Mouse (Mus musculus) megakaryocyte, embryonic 14.5 days (primary cell): ENCODE data around the gene Adm2. TPM values are rescaled to one million over a fixed set of nuclear protein-coding genes. Genes with fewer than 3 reads are reported as not detected.

Experiments used
- H3K27me3 ChIP-seq: replicated peaks from 2 replicates; pipeline ENCODE3; 2012; ENCODE audit warnings: inconsistent platforms
- H3K36me3 ChIP-seq: replicated peaks from 2 replicates; pipeline ENCODE3; 2012; ENCODE audit warnings: low read length, inconsistent platforms, mixed read lengths
- H3K4me1 ChIP-seq: 2 replicates; pipeline ENCODE4 v1.6.1; 2012; ENCODE audit warnings: inconsistent platforms
- H3K4me3 ChIP-seq: replicated peaks from 2 replicates; pipeline ENCODE3; 2012; ENCODE audit warnings: moderate library complexity, mild to moderate bottlenecking, inconsistent platforms
- H3K9me3 ChIP-seq: 2 replicates; pipeline ENCODE4 v1.6.1; 2012; ENCODE audit warnings: inconsistent platforms
- FLI1 ChIP-seq: IDR thresholded peaks from 2 replicates; pipeline ENCODE4 v1.6.1; 2012; ENCODE audit warnings: low read length, inconsistent platforms, mixed read lengths
- GATA1 ChIP-seq: IDR thresholded peaks from 3 replicates; pipeline ENCODE4 v1.6.1; 2012; ENCODE audit warnings: mixed read lengths, low read length, inconsistent platforms, borderline replicate concordance
- polyA plus RNA-seq: library from polyadenylated mRNA; stranded (reverse); fragments of >175 nt; gene quantifications from 2 replicates; pipeline ENCODE4 v1.2.3, GENCODE M21; 2012; ENCODE audit warnings: low replicate concordance; ENCODE audit not compliant: insufficient read depth

The Adm2 gene
- polyA plus RNA-seq, 1 experiment: 4.0 TPM

DNA sequence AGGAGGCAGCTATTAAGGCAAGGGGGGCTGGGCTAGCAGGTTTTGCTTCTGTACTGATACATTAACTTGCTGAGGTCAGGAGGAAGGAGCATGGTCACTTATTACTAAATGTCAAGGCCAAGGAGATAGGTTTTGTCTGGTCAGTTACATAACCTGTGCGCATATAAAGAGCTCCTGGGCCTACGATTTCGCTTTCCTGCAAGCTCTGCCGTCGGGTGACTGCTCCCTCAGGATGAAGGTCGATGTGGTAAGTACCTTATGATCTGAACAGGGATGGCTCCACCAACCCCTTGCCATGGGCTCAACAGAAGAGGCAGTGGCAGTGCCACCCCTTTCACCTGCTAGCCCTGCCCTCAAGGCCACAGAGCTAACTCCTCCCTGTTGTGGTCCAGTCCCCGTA is 11.8 kb downstream of the Adm2 start, which contains the start of gene Miox:
Gene Miox (plus strand): TSS at position 128 of the 400 bp plus-strand sequence.
- no peaks in the 10 kb centered on the region for H3K9me3 ChIP-seq

DNA sequence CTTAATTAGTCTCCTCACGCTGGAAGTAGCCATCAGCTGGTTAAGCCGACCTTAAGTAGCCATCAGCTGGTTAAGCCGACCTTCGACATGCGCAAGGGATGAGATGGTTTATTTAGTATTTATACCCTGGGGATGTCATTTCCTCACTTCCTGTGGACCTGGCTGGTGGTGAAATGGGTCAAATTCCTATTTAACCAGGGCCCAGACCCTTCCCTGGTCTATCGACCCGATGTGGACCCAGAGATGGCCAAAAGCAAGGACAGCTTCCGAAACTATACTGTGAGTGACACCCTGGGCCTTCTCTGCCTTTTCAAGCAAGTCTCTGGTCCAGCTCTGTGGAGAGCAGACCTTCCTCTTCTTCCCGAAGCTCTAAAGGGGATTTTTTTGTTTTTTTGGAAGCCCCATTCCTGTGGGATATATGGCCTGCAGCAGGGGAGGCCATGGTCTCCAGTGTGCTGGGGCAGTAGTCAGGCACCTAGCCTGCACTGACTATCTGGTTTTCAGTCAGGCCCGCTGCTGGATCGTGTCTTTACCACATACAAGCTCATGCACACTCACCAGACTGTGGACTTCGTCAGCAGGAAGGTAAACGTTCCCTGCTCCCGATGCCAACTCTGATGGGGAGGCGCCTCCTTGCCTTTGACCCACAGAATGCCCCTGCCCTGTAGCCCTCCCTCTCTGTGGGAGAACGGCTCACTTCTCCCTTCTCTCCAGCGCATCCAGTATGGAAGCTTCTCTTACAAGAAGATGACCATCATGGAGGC is 12.4 kb downstream of the Adm2 start:
- Histone ChIP-seq H3K4me1 (peaks cover 6% of the 10 kb centered on the region; the same call in 1 of the 2 replicates), H3K27me3 (peaks cover 33% of the 10 kb centered on the region), H3K4me3 (no peak overlapping the region), H3K36me3 (no peaks in the 10 kb centered on the region), H3K9me3 (no peaks in the 10 kb centered on the region)
- TF ChIP-seq GATA1: no peak
- no peak for TF ChIP-seq FLI1

More for the DNA sequence above, 11.8 kb downstream of the Adm2 start, which contains the start of gene Miox:
- H3K4me1 ChIP-seq: no peaks in the 10 kb centered on the region
- H3K36me3 ChIP-seq: no peaks in the 10 kb centered on the region
- peaks cover 33% of the 10 kb centered on the region for H3K27me3 ChIP-seq
- TF ChIP-seq GATA1 (no peak), FLI1 (no peak)
- H3K4me3 ChIP-seq: no peak within 1 kb of the TSS

DNA sequence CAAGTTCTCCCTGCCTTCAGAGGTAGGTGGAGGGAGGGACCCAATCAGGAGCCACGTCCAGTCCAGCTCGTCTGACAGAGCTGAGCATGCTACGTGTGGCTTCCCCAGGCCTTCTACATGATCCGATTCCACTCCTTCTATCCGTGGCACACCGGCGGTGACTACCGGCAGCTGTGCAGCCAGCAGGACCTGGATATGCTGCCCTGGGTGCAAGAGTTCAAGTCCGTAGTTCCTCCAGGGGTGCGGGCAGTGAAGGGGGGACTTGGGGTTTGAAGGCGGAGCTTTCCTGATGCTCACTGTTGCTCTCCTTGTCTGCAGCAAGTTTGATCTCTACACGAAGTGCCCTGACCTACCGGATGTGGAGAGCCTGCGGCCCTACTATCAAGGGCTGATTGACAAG is 13.9 kb downstream of the Adm2 start:
- Histone ChIP-seq H3K36me3 (no peaks in the 10 kb centered on the region), H3K9me3 (no peaks in the 10 kb centered on the region), H3K4me3 (no peak overlapping the region), H3K4me1 (peaks cover 8% of the 10 kb centered on the region), H3K27me3 (peaks cover 36% of the 10 kb centered on the region)
- TF ChIP-seq FLI1 (no peak), GATA1 (no peak)

DNA sequence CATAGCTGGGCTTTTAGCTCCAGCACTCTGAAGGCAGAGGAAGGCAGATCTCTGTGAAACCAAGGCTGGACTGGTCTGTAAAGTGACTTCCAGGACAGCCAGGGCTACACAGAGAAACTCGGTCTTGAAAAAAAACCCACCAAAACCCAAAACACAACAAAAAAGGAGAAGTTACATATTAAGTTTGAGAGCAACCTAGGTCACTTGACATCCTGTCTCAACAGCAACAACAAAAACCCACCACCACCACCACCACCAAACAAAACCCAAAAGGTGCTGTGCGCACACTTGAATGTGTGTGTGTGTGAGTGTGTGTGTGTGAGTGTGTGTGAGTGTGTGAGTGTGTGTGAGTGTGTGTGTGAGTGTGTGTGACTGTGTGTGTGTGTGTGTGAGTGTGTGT is 17.2 kb downstream of the Adm2 start:
- TF ChIP-seq GATA1 (no peak), FLI1 (no peak)

GRCm38 (mm10) chr15:89340136-89340535 is 17.6 kb downstream of the Adm2 start:
- TF ChIP-seq FLI1 (no peak), GATA1 (no peak)
- H3K9me3 ChIP-seq: no peaks in the 10 kb centered on the region
- peaks cover 24% of the 10 kb centered on the region for H3K27me3 ChIP-seq
- no peaks in the 10 kb centered on the region for H3K36me3 ChIP-seq
- no peak overlapping the region for H3K4me3 ChIP-seq
- peaks cover 8% of the 10 kb centered on the region for H3K4me1 ChIP-seq

More for the DNA sequence above, 17.2 kb downstream of the Adm2 start:
- Histone ChIP-seq H3K9me3 (no peaks in the 10 kb centered on the region), H3K36me3 (no peaks in the 10 kb centered on the region), H3K27me3 (peaks cover 28% of the 10 kb centered on the region), H3K4me1 (peaks cover 8% of the 10 kb centered on the region), H3K4me3 (no peak overlapping the region)

GRCm38 (mm10) chr15:89341678-89342077 is 19.2 kb downstream of the Adm2 start:
- no peaks in the 10 kb centered on the region for H3K9me3 ChIP-seq
- TF ChIP-seq GATA1 (no peak), FLI1 (no peak)
- H3K4me1 ChIP-seq: peaks cover 8% of the 10 kb centered on the region
- H3K4me3 ChIP-seq: no peak overlapping the region
- no peaks in the 10 kb centered on the region for H3K36me3 ChIP-seq
- H3K27me3 ChIP-seq: peaks cover 11% of the 10 kb centered on the region

DNA sequence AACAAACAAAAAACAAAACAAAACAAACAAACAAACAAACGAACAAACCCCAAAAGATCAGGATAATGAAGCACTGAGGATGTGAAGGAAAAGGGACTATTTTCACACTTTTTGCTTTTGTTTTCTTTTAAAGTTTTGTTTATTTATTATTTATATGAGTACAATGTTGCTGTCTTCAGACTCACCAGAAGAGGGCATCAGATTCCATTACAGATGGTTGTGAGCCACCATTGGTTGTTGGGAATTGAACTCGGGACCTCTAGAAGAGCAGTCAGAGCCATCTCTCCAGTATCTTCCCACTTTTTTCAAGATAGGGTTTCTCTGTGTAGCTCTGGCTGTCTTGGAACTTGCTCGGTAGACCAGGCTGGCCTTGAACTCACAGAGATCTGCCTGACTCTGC is 20.8 kb downstream of the Adm2 start:
- Histone ChIP-seq H3K4me1 (peaks cover 17% of the 10 kb centered on the region), H3K27me3 (peaks cover 7% of the 10 kb centered on the region), H3K9me3 (no peaks in the 10 kb centered on the region), H3K4me3 (no peak overlapping the region), H3K36me3 (no peaks in the 10 kb centered on the region)
- TF ChIP-seq FLI1 (no peak), GATA1 (no peak)

DNA sequence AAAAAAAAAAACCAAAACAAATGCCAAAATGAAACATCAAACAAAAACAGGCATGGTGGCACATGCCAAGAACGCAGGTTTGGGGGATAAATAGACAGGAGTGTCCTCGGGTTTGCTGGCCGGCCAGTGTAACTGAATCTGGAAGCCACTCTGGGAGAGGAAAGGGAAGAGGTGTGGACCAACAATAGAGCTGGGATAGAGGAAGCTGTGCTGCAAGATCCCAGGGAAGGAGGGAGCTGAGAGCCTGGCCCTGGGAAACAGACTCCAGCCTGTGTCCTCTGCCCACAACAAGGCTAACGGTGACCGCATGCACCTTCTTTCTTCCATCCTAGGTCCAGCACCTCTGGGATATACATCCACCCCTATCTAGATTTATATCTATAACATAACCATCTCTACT is 27.9 kb downstream of the Adm2 start:
- peaks cover 47% of the 10 kb centered on the region for H3K36me3 ChIP-seq
- no peak for TF ChIP-seq FLI1
- no peak for TF ChIP-seq GATA1
- no peak overlapping the region for H3K4me3 ChIP-seq
- no peaks in the 10 kb centered on the region for H3K27me3 ChIP-seq
- no peaks in the 10 kb centered on the region for H3K9me3 ChIP-seq
- peaks cover 35% of the 10 kb centered on the region for H3K4me1 ChIP-seq

DNA sequence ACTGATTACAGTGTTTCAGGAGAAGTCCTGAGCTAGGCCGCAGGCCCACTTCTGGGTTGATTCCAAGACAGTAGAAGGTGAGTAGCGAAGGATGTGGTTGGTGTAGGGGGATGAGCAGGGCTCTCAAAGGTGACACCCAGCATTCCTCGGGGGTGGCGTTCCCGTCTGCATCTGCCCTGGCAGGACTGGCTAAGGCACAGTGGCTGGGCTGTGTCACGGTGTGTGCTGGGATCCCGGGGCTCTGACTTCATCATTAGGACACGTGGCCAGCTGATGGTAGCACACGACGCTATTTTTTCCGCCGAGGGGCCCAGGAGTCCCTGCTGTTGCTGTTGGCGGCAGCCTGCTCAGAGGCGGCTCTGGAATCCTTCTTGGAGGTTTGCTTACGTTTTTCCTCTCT is 28.8 kb downstream of the Adm2 start:
- TF ChIP-seq GATA1 (no peak), FLI1 (no peak)
- H3K4me1 ChIP-seq: peaks cover 35% of the 10 kb centered on the region
- no peaks in the 10 kb centered on the region for H3K27me3 ChIP-seq
- H3K4me3 ChIP-seq: no peak overlapping the region
- H3K9me3 ChIP-seq: no peaks in the 10 kb centered on the region
- peaks cover 47% of the 10 kb centered on the region for H3K36me3 ChIP-seq

DNA sequence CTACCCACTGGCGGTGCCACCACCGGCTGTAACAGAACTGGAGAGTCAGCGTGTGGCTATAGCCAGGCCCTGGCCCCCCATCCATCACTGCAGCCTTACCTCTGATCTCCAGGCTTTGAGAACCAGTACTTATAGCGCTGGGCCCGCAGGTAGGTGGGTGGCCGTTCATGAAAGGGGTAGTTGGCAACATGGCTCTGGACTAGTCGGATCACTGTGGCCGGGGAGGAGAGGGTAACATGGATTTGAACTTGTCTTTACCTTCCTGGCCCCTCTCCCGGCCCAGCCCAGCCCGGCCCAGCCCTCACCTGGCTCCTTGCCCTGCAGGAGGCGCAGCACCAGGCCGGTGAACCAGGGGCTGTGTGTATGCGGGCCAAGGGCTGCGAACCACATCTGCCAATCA is 29.5 kb downstream of the Adm2 start:
- Histone ChIP-seq H3K4me1 (peaks cover 36% of the 10 kb centered on the region), H3K36me3 (peaks cover 47% of the 10 kb centered on the region), H3K9me3 (no peaks in the 10 kb centered on the region), H3K27me3 (no peaks in the 10 kb centered on the region), H3K4me3 (no peak overlapping the region)
- TF ChIP-seq FLI1 (no peak), GATA1 (no peak)
